Mouse (Mus musculus): ENCODE results near the gene Mapk7.
A peak's percentile ranks its signal among the peaks of the same experiment; 100 is the strongest.

- peak; percentile 87 for TF ChIP-seq USF1 (IDR thresholded peaks at IDR 0.05; ENCODE audit: low read depth, low read length)
- peak; percentile 83 to 99 for TF ChIP-seq CTCF (conservative IDR thresholded peaks at IDR 0.05 in 1 of 2, IDR thresholded peaks at IDR 0.05 in 1 of 2; ENCODE audit: low read depth in 2 of 2, low read length in 2 of 2)
- peak; percentile 99 for TF ChIP-seq SIN3A (IDR thresholded peaks at IDR 0.05; ENCODE audit: low read length)
- TF ChIP-seq POLR2A (IDR thresholded peaks at IDR 0.05; ENCODE audit: low read depth, low read length): peak; percentile 54; the same call in 1 of the 2 replicates
- no peak for TF ChIP-seq MAFK (IDR thresholded peaks at IDR 0.05; ENCODE audit: insufficient replicate concordance, low read length)
- TF ChIP-seq ZNF384 (IDR thresholded peaks at IDR 0.05; ENCODE audit: low read depth, low read length): no peak
These were observed 10.6 kb upstream of the Mapk7 start, which contains the start of gene B9d1 for GRCm38 (mm10) chr11:61504713-61505257.
